Mouse (Mus musculus): ENCODE data around the gene Pcdh9.

Pcdh9 gene

GRCm38 (mm10) chr14:93545575-93545974, 344.9 kb downstream of the Pcdh9 start:
- no peak for DNase-seq

- no peak for DNase-seq
These were observed 346.4 kb downstream of the Pcdh9 start for GRCm38 (mm10) chr14:93543970-93544627.

GRCm38 (mm10) chr14:93543561-93543960, 346.9 kb downstream of the Pcdh9 start:
- DNase-seq = no peak

- DNase-seq = no peak
These were observed 355.6 kb downstream of the Pcdh9 start for GRCm38 (mm10) chr14:93534928-93535327.

GRCm38 (mm10) chr14:93523430-93523829, 367.0 kb downstream of the Pcdh9 start:
- no peak for DNase-seq

- no peak for DNase-seq
These were observed 370.3 kb downstream of the Pcdh9 start for GRCm38 (mm10) chr14:93520166-93520565.

- DNase-seq = no peak
These were observed 373.8 kb downstream of the Pcdh9 start for GRCm38 (mm10) chr14:93516679-93517078.

GRCm38 (mm10) chr14:93506107-93506506, 384.4 kb downstream of the Pcdh9 start:
- no peak for DNase-seq

- peak; percentile 7 to 13 for DNase-seq
These were observed 391.4 kb downstream of the Pcdh9 start for GRCm38 (mm10) chr14:93498813-93499690.

GRCm38 (mm10) chr14:93474991-93475390, 415.5 kb downstream of the Pcdh9 start:
- no peak for DNase-seq

GRCm38 (mm10) chr14:93472494-93472893, 418.0 kb downstream of the Pcdh9 start:
- no peak for DNase-seq

GRCm38 (mm10) chr14:93463360-93463892, 427.1 kb downstream of the Pcdh9 start:
- no peak for DNase-seq

- no peak for DNase-seq
These were observed 439.4 kb downstream of the Pcdh9 start for GRCm38 (mm10) chr14:93450930-93451665.

GRCm38 (mm10) chr14:93441852-93442251, 448.6 kb downstream of the Pcdh9 start:
- no peak for DNase-seq

GRCm38 (mm10) chr14:93437226-93437625, 453.3 kb downstream of the Pcdh9 start:
- DNase-seq = no peak

- no peak for DNase-seq
These were observed 473.7 kb downstream of the Pcdh9 start for GRCm38 (mm10) chr14:93416752-93417151.

GRCm38 (mm10) chr14:93415496-93415895, 475.0 kb downstream of the Pcdh9 start:
- no peak for DNase-seq

GRCm38 (mm10) chr14:93409314-93409713, 481.2 kb downstream of the Pcdh9 start:
- no peak for DNase-seq

GRCm38 (mm10) chr14:93407747-93408146, 482.7 kb downstream of the Pcdh9 start:
- DNase-seq = no peak

GRCm38 (mm10) chr14:93385090-93385489, 505.4 kb downstream of the Pcdh9 start:
- DNase-seq = no peak

GRCm38 (mm10) chr14:93381163-93381562, 509.3 kb downstream of the Pcdh9 start:
- no peak for DNase-seq

GRCm38 (mm10) chr14:93380757-93381156, 509.7 kb downstream of the Pcdh9 start:
- no peak for DNase-seq

GRCm38 (mm10) chr14:93376159-93376558, 514.3 kb downstream of the Pcdh9 start:
- DNase-seq = no peak

Measured in kidney, adult 8-10 months (tissue).